Mouse (Mus musculus): ENCODE data around the gene Slain2.
"Not testable (repeated sequence)": the region's sequence is repeated elsewhere in the genome, so short reads cannot be mapped to it uniquely, and the experiment has no call there.

Gene Slain2

DNA sequence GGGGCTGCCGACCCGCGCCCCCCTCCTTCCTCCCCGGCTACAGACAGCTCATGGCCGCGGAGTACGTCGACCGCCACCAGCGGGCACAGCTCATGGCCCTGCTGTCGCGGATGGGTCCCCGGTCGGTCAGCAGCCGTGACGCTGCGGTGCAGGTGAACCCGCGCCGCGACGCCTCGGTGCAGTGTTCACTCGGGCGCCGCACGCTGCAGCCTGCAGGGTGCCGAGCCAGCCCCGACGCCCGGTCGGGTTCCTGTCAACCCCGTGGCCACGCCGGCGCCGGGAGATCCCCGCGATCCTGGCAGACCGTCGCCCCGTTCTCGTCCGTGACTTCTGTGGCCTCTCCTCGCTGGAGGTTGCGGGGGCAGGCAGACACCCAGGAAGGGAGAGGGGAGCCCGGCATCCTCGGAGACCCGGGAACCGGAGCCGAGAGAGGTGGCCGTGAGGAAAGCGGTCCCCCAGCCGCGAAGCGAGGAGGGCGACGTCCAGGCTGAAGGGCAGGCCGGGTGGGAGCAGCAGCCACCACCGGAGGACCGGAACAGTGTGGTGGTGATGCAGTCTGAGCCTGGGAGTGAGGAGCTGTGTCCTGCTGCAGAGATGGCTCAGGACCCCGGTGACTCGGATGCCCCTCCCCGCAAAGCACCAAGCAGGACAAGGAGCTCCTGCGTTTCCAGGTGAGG, 99.6 kb downstream of the Slain2 start:
- not testable (repeated sequence) for DNase-seq (ENCODE audit: low spot score)

DNA sequence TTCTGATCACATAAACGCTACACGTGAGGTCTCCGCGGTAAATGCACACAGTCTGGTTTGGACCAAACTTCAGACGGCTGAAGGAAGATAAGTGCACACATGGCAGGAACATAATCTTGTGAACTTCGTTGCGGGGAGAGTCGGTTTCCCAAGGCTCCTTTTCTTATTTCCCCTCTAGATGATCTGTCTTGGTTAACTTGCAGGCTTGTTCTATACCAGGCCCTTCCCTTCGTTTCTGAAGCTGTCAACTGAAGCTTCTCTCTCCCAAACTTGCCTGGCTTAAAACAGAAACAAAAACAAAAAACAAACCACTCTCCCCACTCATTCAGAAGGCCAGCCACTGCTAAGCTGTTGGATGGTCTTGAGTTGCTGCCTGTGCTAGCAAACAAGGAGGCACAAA, 100.6 kb downstream of the Slain2 start:
- DNase-seq (ENCODE audit: low spot score): no peak

DNA sequence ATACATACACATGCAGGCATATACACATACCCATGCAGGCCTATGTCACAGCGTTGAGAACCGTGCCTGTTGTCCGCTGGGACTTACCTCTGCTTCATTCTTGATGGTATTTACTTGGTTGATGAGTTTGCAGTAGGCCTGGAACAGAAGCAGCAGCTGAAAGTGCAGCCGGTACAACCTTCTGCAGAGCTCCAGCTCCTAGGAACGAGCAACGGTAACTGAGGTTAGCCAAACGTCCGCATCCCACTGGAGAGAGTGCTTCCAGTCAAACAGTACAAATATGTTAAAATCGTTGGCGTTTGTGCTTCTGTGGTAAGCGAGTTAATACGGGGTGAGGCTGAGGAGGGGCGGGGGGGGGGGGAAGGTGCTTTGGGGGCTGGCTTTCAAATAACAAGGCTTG, 109.7 kb downstream of the Slain2 start:
- DNase-seq (ENCODE audit: low spot score): no peak
